ENCODE assay signal across 1 mouse cellular context in genomic region chr1:86154133-86154823, GRCm38 (mm10).
TF ChIP-seq lines count a peak whose summit lies in the region.

Armc9 (plus strand) TSS chr1:86154780.

TF ChIP-seq in CH12.LX, 34 proteins besides CTCF, POLR2A, EP300 and RAD21 (continued from another document):
- no peak for TF ChIP-seq JUN (IDR thresholded peaks at IDR 0.05; ENCODE audit: insufficient read depth, low read depth, low read length)
- no peak for TF ChIP-seq JUND (conservative IDR thresholded peaks at IDR 0.05; ENCODE audit: low read depth, low read length)
- peak; percentile 82; the same call in 1 of the 2 replicates for TF ChIP-seq POLR2AphosphoS2 (IDR thresholded peaks at IDR 0.05; ENCODE audit: low read depth, low read length)
- TF ChIP-seq SIN3A (IDR thresholded peaks at IDR 0.05; ENCODE audit: low read length) = peak; percentile 86
- peak; percentile 73 for TF ChIP-seq BHLHE40 (IDR thresholded peaks at IDR 0.05; ENCODE audit: low read depth, low read length)
- TF ChIP-seq MEF2A (IDR thresholded peaks at IDR 0.05; ENCODE audit: borderline replicate concordance, low read depth, low read length) = no peak
- no peak for TF ChIP-seq UBTF (IDR thresholded peaks at IDR 0.05; ENCODE audit: low read depth, low read length)
- TF ChIP-seq USF1 (IDR thresholded peaks at IDR 0.05; ENCODE audit: low read depth, low read length) = peak; percentile 99
- TF ChIP-seq CHD1 (IDR thresholded peaks at IDR 0.05; ENCODE audit: low read depth, low read length) = no peak
- no peak; the same call in 1 of the 2 replicates for TF ChIP-seq KAT2A (IDR thresholded peaks at IDR 0.05; ENCODE audit: insufficient replicate concordance, low read length)
- TF ChIP-seq MAFK (IDR thresholded peaks at IDR 0.05; ENCODE audit: insufficient replicate concordance, low read length) = no peak
- peak; percentile 98 for TF ChIP-seq USF2 (conservative IDR thresholded peaks at IDR 0.05; ENCODE audit: low read depth, low read length)
- TF ChIP-seq ZC3H11A (IDR thresholded peaks at IDR 0.05; ENCODE audit: low read depth, low read length) = no peak
- TF ChIP-seq E2F4 (IDR thresholded peaks at IDR 0.05; ENCODE audit: insufficient replicate concordance, low read depth, low read length) = no peak
- TF ChIP-seq MXI1 (IDR thresholded peaks at IDR 0.05; ENCODE audit: low read depth, low read length) = peak; percentile 96
- peak; percentile 98 for TF ChIP-seq MAX (IDR thresholded peaks at IDR 0.05; ENCODE audit: low read length)
- TF ChIP-seq HCFC1 (IDR thresholded peaks at IDR 0.05; ENCODE audit: low read depth, low read length) = peak; percentile 79
- no peak for TF ChIP-seq ZNF384 (IDR thresholded peaks at IDR 0.05; ENCODE audit: low read depth, low read length)
- peak; percentile 96 for TF ChIP-seq ELF1 (IDR thresholded peaks at IDR 0.05; ENCODE audit: low read depth, low read length)
- TF ChIP-seq PAX5 (IDR thresholded peaks at IDR 0.05; ENCODE audit: low read length) = no peak
- no peak for TF ChIP-seq MAZ (IDR thresholded peaks at IDR 0.05; ENCODE audit: low read depth, low read length)
